Mouse (Mus musculus) liver, adult 2 months (tissue): ENCODE measurements at regions not wholly inside any gene's neighbourhood (a gene's known extent, or its start where the extent isn't known, plus 50 kb on each side); places are given as distances from the start of the nearest gene placed in this dataset.

ENCODE experiments used
- CTCF ChIP-seq: fragments of 200-500 bp; IDR thresholded peaks from 2 replicates; pipeline ENCODE4 v1.5.1; 2011; ENCODE audit warnings: low read depth, low read length, control low read depth
- POLR2A ChIP-seq: fragments of 200-500 bp; IDR thresholded peaks from 2 replicates; pipeline ENCODE4 v1.6.1; 2011; ENCODE audit warnings: low read length, control low read depth; ENCODE audit not compliant: insufficient read depth; ENCODE audit errors: extremely low read depth

GRCm38 (mm10) chr17:69781201-69781600 lies 187.7 kb upstream of the Dlgap1 start:
- no peak for TF ChIP-seq CTCF
- TF ChIP-seq POLR2A = no peak
